Mouse (Mus musculus): ENCODE results near the gene Bach2. TPM values are rescaled to one million over a fixed set of nuclear protein-coding genes. Genes with fewer than 3 reads are reported as not detected.

Bach2 gene
- total RNA-seq, 2 experiments from 2014 or later: 16.8 to 17.9 TPM

GRCm38 (mm10) chr4:32506306-32506808 lies 267.8 kb downstream of the Bach2 start:
- DNase-seq: peak; percentile 49 to 54
- intact Hi-C loops (cut with DNase I): loop anchor here (10.0 kb wide), 1 partner anchor 112 kb away; no protein-coding TSS in a partner anchor

DNA sequence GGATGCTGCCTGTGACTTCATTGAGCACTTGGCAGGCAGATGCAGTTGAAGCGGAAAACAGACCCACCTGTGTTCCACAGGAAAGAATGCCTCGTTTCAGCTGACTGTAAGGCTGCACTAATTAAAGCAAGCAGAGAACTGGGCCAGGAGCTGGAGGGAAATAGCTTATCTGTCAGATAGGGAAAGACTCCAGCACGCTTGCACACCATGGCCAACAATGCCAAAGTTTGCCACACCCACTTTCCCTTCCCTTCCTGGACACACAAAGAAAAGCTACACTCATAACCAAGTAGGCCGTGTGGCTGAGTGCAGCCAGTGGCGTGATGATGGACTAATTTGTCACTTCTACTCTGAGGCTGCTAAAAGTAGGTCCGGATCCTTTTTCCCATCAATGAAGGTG lies 268.4 kb downstream of the Bach2 start:
- peak; percentile 70 to 78 for DNase-seq
- intact Hi-C loops (cut with DNase I): loop anchor here (10.0 kb wide), 1 partner anchor 112 kb away; no protein-coding TSS in a partner anchor

GRCm38 (mm10) chr4:32508572-32508971 lies 270.0 kb downstream of the Bach2 start:
- intact Hi-C loops (cut with DNase I): loop anchor here (10.0 kb wide), 1 partner anchor 114 kb away; no protein-coding TSS in a partner anchor
- no peak for DNase-seq

GRCm38 (mm10) chr4:32508996-32509395 lies 270.4 kb downstream of the Bach2 start:
- peak in 1 of 2 experiments; percentile 56 for DNase-seq
- intact Hi-C loops (cut with DNase I): loop anchor here (10.0 kb wide), 1 partner anchor 114 kb away; no protein-coding TSS in a partner anchor

DNA sequence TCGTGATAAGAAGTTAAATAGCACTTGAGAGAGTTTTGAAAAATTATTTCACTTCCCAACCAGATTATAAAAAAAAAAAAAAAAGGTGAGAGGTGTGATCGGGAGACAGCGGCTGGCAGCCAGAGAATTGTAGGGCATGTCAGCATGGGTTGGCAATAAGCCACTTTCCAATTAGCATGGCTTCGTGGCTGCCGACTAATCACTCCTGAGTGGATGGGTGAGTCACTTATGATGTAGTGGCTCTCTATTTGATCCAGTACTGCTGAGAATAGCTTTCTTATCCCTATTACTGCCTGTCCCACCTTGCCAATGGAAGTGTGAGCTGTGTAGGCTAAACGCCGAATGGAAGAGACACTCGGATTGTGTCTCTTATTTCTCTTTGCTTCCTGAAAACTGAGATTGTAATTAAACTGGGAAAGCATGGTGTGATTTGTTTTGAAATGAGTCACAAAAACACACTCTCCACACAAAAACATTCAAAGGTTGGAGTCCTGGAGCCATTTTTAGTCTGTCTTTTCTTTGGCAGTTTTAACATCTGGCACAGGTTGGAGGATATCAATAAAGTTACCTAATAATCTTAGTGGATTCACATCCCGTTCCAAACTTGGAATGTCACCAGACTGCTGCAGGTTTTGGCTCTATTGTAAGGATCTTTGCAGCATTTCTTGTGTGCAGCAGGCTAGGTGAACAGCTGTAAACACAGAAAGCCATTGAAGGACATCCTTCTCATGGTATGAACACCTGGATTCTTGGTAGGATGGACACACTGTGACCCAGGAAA lies 271.4 kb downstream of the Bach2 start:
- intact Hi-C loops (cut with DNase I): loop anchor here (10.0 kb wide), 1 partner anchor 115 kb away; no protein-coding TSS in a partner anchor
- DNase-seq: peak; percentile 60 to 67

DNA sequence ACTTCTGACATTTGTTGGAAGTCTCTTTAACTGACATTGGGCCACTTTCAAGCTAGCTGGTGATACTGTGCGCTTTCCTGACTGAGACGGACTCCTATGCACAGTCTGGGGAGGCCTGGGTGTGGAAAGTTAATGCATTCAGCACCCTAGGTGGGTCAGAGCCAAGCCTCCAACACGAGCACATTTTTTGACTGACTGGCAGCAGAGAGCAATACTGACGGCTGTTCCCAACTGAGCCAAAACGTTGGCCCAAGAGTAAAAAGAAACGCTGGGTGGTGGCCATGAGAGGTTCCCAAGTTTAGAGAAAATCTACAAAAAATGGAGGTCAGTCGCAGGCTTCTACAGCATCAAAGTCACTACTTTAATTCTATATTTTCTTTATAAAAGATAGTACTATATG lies 272.3 kb downstream of the Bach2 start:
- intact Hi-C loops (cut with DNase I): no loop called here
- DNase-seq: no peak

DNA sequence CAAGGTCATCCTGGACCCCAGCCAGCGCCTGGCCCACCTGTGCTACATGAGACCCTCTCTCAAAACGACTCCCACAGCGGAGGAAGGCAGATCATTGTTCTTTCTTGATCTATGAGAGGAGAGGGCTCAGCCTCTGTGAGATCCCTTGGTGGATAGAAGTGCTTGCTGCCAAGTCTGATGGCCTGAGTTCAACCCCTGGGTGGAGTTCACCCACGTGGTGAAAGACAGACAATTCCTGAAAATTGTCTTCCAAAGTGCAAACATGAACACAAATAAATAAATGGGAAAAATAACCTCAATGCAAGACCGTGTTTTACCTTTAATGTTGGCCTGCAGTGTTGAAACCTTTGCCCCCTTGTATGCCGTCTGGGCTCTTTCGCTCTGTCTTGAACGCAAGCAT lies 277.5 kb downstream of the Bach2 start:
- intact Hi-C loops (cut with DNase I): no loop called here
- DNase-seq: no peak

GRCm38 (mm10) chr4:32518842-32519578 lies 280.4 kb downstream of the Bach2 start:
- intact Hi-C loops (cut with DNase I): no loop called here
- DNase-seq: peak in 1 of 2 experiments; percentile 43

DNA sequence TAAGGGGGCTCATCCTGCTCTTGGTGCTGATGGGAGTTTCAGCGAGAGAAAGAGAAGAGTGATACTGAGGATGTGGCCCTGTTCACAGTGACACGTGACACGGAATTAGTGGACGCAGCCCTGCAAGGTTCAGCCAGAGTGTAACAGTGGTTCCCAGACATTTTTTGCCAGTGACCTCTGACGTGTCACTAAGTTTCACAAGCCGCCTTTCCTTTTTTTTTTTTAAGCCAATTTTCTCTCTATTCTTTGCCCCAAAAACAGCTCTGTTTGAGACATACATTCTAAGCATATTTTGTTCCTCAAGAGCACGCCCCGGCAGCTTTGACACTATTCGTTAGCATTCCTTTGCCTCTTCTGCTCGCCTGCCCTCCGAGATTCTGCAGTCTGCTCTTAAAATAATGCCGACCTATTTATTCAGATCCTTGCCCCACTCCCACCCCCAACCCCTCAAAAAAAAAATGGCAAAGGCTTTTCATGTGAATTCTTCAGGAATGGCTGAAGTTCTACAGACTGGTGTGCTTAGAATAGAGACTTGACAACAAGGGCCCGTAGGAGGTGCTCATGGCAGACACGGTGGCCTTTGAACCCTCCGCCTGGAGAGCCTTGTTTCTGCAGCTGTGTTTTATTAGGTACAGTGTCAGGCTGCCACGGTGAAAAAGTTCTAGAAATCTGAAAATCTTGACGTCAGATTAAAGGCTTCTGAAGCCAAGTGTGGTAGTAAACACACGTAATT lies 282.2 kb downstream of the Bach2 start:
- peak; percentile 67 to 72 for DNase-seq
- intact Hi-C loops (cut with DNase I): no loop called here

GRCm38 (mm10) chr4:32521361-32521740 lies 282.7 kb downstream of the Bach2 start:
- no peak for DNase-seq
- intact Hi-C loops (cut with DNase I): no loop called here

DNA sequence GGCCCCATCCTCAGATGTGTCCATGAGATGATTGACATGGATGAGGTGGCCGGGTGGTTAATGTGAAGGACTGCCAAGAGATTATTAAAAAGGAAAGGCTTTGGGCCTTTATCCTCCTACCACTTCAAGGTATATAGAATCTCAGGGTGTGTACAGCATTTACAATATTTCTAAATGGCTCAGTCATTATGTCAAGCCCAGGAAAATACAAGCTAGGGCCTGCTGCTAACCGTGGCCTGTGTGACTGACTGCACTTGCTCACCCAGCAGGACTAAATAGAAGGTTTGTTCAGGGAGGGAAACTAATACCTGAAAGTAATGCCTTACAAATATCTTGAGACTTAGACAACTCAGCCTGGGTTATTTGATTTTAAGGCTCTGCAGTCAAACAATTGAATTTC lies 283.4 kb downstream of the Bach2 start:
- DNase-seq: no peak

DNA sequence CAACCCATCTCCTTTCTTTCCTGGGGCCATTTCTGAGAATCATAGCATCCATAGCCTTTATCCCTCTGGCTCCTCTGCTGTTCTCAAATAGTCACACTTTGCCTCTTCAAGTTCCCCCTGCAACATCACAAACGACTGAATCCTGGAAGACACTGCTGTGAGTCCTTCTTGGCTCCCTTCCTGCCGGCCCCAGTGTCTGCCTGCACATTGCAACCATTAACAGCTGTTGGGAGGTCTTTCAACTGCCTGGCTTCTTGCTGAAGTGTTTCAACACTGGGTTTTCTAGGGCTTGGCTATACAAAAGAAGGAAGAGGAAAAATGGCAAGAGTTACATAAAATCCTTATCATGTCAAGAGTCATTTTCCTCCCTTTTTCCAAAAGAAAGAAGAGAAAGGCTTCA lies 285.7 kb downstream of the Bach2 start:
- intact Hi-C loops (cut with DNase I): no loop called here
- peak in 1 of 2 experiments; percentile 60 for DNase-seq

More for the DNA sequence above, 283.4 kb downstream of the Bach2 start:
- intact Hi-C loops (cut with DNase I): no loop called here

DNA sequence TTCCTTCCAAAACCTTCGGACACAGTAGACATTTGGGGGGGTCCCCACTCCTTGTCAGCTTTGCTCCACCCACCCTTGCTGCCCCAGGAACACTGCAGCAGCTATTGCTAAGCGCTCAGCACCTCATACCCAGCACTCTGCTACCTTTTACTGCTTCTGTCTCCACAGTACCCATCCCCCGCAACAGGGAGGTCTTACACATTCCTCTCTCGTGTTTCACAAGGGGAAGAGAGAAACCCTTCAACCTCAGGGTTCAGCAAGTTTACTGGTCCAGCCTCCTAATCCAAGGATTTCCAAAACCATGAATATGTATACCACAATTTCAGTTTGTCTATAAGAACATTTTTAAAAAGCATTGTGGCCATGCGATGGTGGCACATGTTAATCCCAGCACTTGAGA lies 286.4 kb downstream of the Bach2 start:
- no peak for DNase-seq
- intact Hi-C loops (cut with DNase I): no loop called here

DNA sequence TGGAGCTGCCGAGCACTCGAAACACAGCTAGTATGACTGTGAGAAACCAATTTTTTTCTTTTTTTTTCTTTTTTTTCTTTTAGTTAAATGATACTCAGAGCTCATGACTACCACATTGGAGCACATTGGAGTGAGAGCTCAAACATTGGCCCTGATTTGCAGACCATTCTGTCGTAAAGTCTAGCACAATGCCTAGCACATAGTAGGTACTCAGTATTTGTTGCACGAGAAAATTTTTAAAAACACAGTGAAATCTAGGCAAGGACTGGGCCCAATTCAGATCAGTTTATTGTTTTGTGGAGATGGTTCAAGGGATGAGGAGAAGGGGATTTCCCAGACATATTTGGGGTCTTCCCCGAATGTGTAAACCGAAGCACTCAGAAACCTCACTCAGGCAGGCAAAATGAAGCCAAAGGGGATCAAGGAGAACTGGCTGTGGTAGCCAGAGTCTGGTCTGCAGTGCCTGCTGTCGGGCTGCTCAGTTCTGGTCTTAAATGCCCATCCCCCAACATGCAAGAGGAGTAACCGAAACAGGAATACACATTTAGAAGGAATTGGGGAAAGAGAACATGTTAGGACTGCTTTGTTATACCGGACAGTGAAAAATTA lies 287.7 kb downstream of the Bach2 start:
- intact Hi-C loops (cut with DNase I): no loop called here
- DNase-seq: no peak

DNA sequence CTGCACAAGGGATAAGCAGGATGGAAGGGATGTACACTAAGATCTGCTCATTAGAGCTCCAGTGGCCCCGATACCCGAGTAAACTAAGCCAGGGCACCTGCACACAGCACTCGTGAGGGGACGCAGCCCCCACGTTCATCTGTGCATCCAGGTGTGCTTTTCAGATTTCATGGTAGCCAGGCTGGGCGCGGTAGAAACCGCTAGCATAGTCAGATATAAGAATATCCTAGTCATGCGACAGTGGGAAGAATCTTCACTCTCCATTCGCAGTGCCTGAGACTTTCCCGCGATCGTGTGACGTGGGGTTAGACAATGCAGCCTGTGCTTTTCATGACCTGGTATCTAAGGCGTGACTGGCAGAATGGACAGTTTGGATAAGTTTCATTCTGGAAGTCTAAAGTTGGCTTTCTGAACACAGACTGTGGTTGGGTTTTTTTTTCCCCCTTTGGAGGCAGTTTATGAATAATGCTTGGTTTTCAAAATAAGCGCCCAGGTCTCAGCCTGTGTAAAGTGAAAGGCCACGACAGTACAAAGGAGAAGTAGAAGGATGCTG lies 290.9 kb downstream of the Bach2 start:
- DNase-seq: no peak
- intact Hi-C loops (cut with DNase I): no loop called here

- no peak for DNase-seq
- intact Hi-C loops (cut with DNase I): no loop called here
Observed at GRCm38 (mm10) chr4:32530421-32530920, 291.9 kb downstream of the Bach2 start.

GRCm38 (mm10) chr4:32530921-32531846 lies 292.6 kb downstream of the Bach2 start:
- DNase-seq: peak; percentile 52 to 68
- intact Hi-C loops (cut with DNase I): no loop called here

DNA sequence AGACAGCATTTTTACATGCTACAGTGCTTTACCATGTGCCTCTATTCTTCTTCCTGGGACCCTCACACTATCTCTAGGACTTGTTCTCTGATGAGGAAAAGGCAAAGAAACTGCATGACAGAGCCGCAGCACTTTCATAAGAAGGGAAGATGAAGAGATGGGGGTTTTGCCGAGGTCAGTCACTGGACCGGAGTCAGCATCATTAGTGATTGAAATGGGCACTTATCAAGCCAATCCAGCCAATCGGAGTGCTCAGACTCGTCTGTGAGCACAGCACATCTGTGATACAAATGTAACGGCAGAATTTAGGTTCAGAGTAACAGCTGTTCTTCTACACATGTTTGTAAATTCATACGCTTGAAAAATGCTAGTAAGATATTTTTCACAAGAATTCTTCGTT lies 293.5 kb downstream of the Bach2 start:
- intact Hi-C loops (cut with DNase I): no loop called here
- DNase-seq: no peak

DNA sequence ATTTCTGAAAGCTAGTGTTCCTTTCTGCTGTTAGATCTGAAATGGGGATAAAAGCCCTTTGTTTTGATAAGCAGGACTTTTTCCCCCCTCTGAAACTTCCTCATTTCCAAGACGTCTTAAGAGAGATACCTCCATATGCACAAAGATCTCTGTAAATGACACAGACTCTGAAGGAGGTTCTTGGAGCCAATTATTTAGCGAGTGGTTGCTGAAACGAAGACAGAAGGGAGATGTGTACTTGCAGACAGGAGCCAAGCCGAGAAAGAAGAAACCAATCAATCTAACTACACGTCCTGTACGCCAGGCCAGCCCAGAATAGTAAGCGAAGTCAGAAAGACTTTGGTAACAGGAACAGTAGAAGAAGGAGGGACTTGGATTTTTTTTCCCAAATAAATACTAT lies 295.1 kb downstream of the Bach2 start:
- DNase-seq: no peak
- intact Hi-C loops (cut with DNase I): no loop called here
